Mouse (Mus musculus) CH12.LX (cell line): Measurements from ENCODE around the gene Agmo. TPM values are rescaled to one million over a fixed set of nuclear protein-coding genes. Genes with fewer than 3 reads are reported as not detected.

ENCODE experiments used
- DNase-seq: peaks from one replicate; pipeline ENCODE4 v3.0.0-alpha.2; 2013; ENCODE audit errors: extremely low read depth
- H3K27ac ChIP-seq: 2 replicates; pipeline ENCODE4 v1.5.1; 2012; ENCODE audit warnings: low read depth, mild to moderate bottlenecking, control low read depth, moderate library complexity; ENCODE audit not compliant: insufficient read depth
- H3K27me3 ChIP-seq: replicated peaks from 2 replicates; pipeline ENCODE3; 2012; ENCODE audit warnings: inconsistent platforms
- H3K36me3 ChIP-seq, 2 experiments: replicated peaks in 1 of 2; 2 replicates each; pipeline versions ENCODE3 to v1.6.1; 2012; ENCODE audit warnings: inconsistent platforms in 1 of 2, low read length in 1 of 2, mild to moderate bottlenecking in 1 of 2, mixed read lengths in 1 of 2, moderate library complexity in 1 of 2; ENCODE audit not compliant: control insufficient read depth in 1 of 2, insufficient read depth in 1 of 2
- H3K4me1 ChIP-seq, 2 experiments: 2 replicates each; pipeline ENCODE4 v1.6.1; 2012; ENCODE audit warnings: inconsistent platforms in 1 of 2, moderate library complexity in 1 of 2; ENCODE audit not compliant: insufficient read depth in 2 of 2, control insufficient read depth in 1 of 2
- H3K4me2 ChIP-seq: 2 replicates; pipeline ENCODE4 v1.6.1; 2012; ENCODE audit warnings: low read depth, mild to moderate bottlenecking, control low read depth; ENCODE audit not compliant: poor library complexity, insufficient read depth, severe bottlenecking
- H3K4me3 ChIP-seq, 3 experiments: fragments of 150-350 bp in 1 of 3; sonication (generic) in 1 of 3; replicated peaks in 1 of 3; 2 replicates each; pipeline versions ENCODE3 to v1.5.1; 2011 to 2012; ENCODE audit warnings: low read depth in 2 of 3, low read length in 2 of 3, mild to moderate bottlenecking in 2 of 3, moderate library complexity in 2 of 3, control low read depth in 1 of 3, improper control_type of control experiment in 1 of 3, inconsistent platforms in 1 of 3, mixed read lengths in 1 of 3; ENCODE audit not compliant: poor library complexity in 1 of 3
- H3K79me2 ChIP-seq: replicated peaks from 2 replicates; pipeline ENCODE4 v1.6.1; 2012; ENCODE audit warnings: mild to moderate bottlenecking, moderate library complexity; ENCODE audit not compliant: control insufficient read depth, poor library complexity, insufficient read depth, severe bottlenecking; ENCODE audit errors: extremely low read depth
- H3K9ac ChIP-seq: 2 replicates; pipeline ENCODE4 v1.6.1; 2012; ENCODE audit warnings: low read depth, mild to moderate bottlenecking, control low read depth, moderate library complexity; ENCODE audit not compliant: insufficient read depth
- H3K9me3 ChIP-seq: replicated peaks from 2 replicates; pipeline ENCODE3; 2012; ENCODE audit warnings: low read length, inconsistent platforms, mixed read lengths
- CHD1 ChIP-seq: IDR thresholded peaks from 2 replicates; pipeline ENCODE4 v1.6.1; 2012; ENCODE audit warnings: low read depth, low read length, improper control_type of control experiment, inconsistent platforms
- CHD2 ChIP-seq: IDR thresholded peaks from 2 replicates; pipeline ENCODE4 v1.6.1; 2011; ENCODE audit warnings: low read length, improper control_type of control experiment
- CTCF ChIP-seq, 2 experiments: IDR thresholded peaks in 1 of 2; conservative IDR thresholded peaks in 1 of 2; 2 replicates each; pipeline ENCODE4 v1.5.1; 2011 to 2012; ENCODE audit warnings: low read depth in 2 of 2, low read length in 2 of 2, improper control_type of control experiment in 1 of 2, inconsistent platforms in 1 of 2, mild to moderate bottlenecking in 1 of 2, moderate library complexity in 1 of 2
- E2F4 ChIP-seq: IDR thresholded peaks from 2 replicates; pipeline ENCODE4 v1.6.1; 2011; ENCODE audit warnings: low read depth, low read length, improper control_type of control experiment; ENCODE audit not compliant: insufficient replicate concordance
- ELF1 ChIP-seq: IDR thresholded peaks from 2 replicates; pipeline ENCODE4 v1.6.1; 2014; ENCODE audit warnings: low read depth, mild to moderate bottlenecking, inconsistent platforms, low read length, improper control_type of control experiment
- ETS1 ChIP-seq: conservative IDR thresholded peaks from 2 replicates; pipeline ENCODE4 v1.6.1; 2012; ENCODE audit warnings: low read depth, mild to moderate bottlenecking, inconsistent platforms, low read length, improper control_type of control experiment, moderate library complexity
- GABPA ChIP-seq: IDR thresholded peaks from 2 replicates; pipeline ENCODE4 v1.6.1; 2012; ENCODE audit warnings: low read depth, low read length, improper control_type of control experiment, inconsistent platforms; ENCODE audit not compliant: insufficient replicate concordance
- JUN ChIP-seq: IDR thresholded peaks from 2 replicates; pipeline ENCODE4 v1.6.1; 2011; ENCODE audit warnings: low read depth, mild to moderate bottlenecking, low read length, improper control_type of control experiment, moderate library complexity; ENCODE audit not compliant: insufficient read depth
- JUND ChIP-seq: conservative IDR thresholded peaks from 2 replicates; pipeline ENCODE4 v1.6.1; 2011; ENCODE audit warnings: low read depth, low read length, improper control_type of control experiment
- KAT2A ChIP-seq: IDR thresholded peaks from 2 replicates; pipeline ENCODE4 v1.6.1; 2012; ENCODE audit warnings: low read length, improper control_type of control experiment, inconsistent platforms; ENCODE audit not compliant: insufficient replicate concordance
- MAFK ChIP-seq: IDR thresholded peaks from 2 replicates; pipeline ENCODE4 v1.6.1; 2011; ENCODE audit warnings: low read length, improper control_type of control experiment; ENCODE audit not compliant: insufficient replicate concordance
- MAZ ChIP-seq: IDR thresholded peaks from 2 replicates; pipeline ENCODE4 v1.6.1; 2012; ENCODE audit warnings: low read depth, mild to moderate bottlenecking, inconsistent platforms, low read length, improper control_type of control experiment, moderate library complexity
- MXI1 ChIP-seq: IDR thresholded peaks from 2 replicates; pipeline ENCODE4 v1.6.1; 2011; ENCODE audit warnings: mild to moderate bottlenecking, low read depth, low read length, improper control_type of control experiment
- NELFE ChIP-seq: IDR thresholded peaks from 2 replicates; pipeline ENCODE4 v1.6.1; 2011; ENCODE audit warnings: low read depth, low read length, improper control_type of control experiment
- RAD21 ChIP-seq: IDR thresholded peaks from 2 replicates; pipeline ENCODE4 v1.6.1; 2011; ENCODE audit warnings: low read depth, mild to moderate bottlenecking, low read length, improper control_type of control experiment, moderate library complexity
- SMC3 ChIP-seq: IDR thresholded peaks from 2 replicates; pipeline ENCODE4 v1.6.1; 2011; ENCODE audit warnings: low read depth, low read length, improper control_type of control experiment
- TBP ChIP-seq: conservative IDR thresholded peaks from 2 replicates; pipeline ENCODE4 v1.6.1; 2011; ENCODE audit warnings: low read depth, low read length, improper control_type of control experiment
- TCF12 ChIP-seq: IDR thresholded peaks from 2 replicates; pipeline ENCODE4 v1.6.1; 2014; ENCODE audit warnings: low read depth, mild to moderate bottlenecking, inconsistent platforms, low read length, improper control_type of control experiment
- UBTF ChIP-seq: IDR thresholded peaks from 2 replicates; pipeline ENCODE4 v1.6.1; 2012; ENCODE audit warnings: low read depth, mild to moderate bottlenecking, inconsistent platforms, low read length, improper control_type of control experiment, moderate library complexity
- USF1 ChIP-seq: IDR thresholded peaks from 2 replicates; pipeline ENCODE4 v1.6.1; 2014; ENCODE audit warnings: low read depth, mild to moderate bottlenecking, inconsistent platforms, low read length, improper control_type of control experiment
- USF2 ChIP-seq: conservative IDR thresholded peaks from 2 replicates; pipeline ENCODE4 v1.6.1; 2011; ENCODE audit warnings: low read depth, low read length, improper control_type of control experiment
- ZNF384 ChIP-seq: IDR thresholded peaks from 2 replicates; pipeline ENCODE4 v1.6.1; 2012; ENCODE audit warnings: low read depth, low read length, improper control_type of control experiment, inconsistent platforms
- dilution Hi-C: fragments of 300-500 bp; cut with MboI; formaldehyde crosslinking; loops from 2 replicates; pipeline ENCODE4 v1.14.3; 2020; ENCODE audit warnings: low sequenced_read_pairs; ENCODE audit not compliant: extremely low pct_unique_long_range_greater_than_20kb, extremely low pct_ligation_motif_present
- in situ Hi-C: fragments of 300-500 bp; cut with MboI; formaldehyde crosslinking; loops from 3 replicates; pipeline ENCODE4 v1.14.3; 2019; ENCODE audit warnings: low sequenced_read_pairs, low pct_ligation_motif_present, low pct_unique_long_range_greater_than_20kb, mixed read lengths
- polyA plus RNA-seq: library from polyadenylated mRNA; unstranded; fragments of >175 nt; gene quantifications from 2 replicates; pipeline ENCODE4 v1.2.1, GENCODE M21; 2012; ENCODE audit warnings: low read depth; ENCODE audit not compliant: insufficient read length
- total RNA-seq, 2 experiments: library from RNA; depleted of rRNA; stranded (reverse); fragments of 300-350 nt in 1 of 2; fragments of >200 nt in 1 of 2; gene quantifications; 2 replicates each; pipeline ENCODE4 v1.2.3; 2012 to 2014

Gene Agmo
- total and polyA plus RNA-seq, 3 experiments: 0.21 to 0.89 (median 0.61) TPM

- Histone ChIP-seq H3K9me3 (no peaks in the 10 kb centered on the region), H3K27me3 (no peaks in the 10 kb centered on the region), H3K79me2 (no peaks in the 10 kb centered on the region), H3K36me3 (no peaks in the 10 kb centered on the region), H3K4me2 (no peak overlapping the region), H3K9ac (no peak overlapping the region), H3K4me1 (no peaks in the 10 kb centered on the region), H3K4me3 (no peak overlapping the region), H3K27ac (no peak overlapping the region)
- in situ Hi-C loops: no loop called here
- TF ChIP-seq GABPA (no peak), USF2 (no peak), CTCF (conservative IDR thresholded peaks at IDR 0.05 in 1 of 2, IDR thresholded peaks at IDR 0.05 in 1 of 2; ENCODE audit: low read depth in 2 of 2, low read length in 2 of 2) (no peak), USF1 (no peak), TCF12 (no peak), NELFE (no peak), ZNF384 (no peak), CHD1 (no peak), TBP (no peak), RAD21 (no peak), KAT2A (no peak), MAZ (no peak), CHD2 (no peak), JUN (no peak), ETS1 (no peak), ELF1 (no peak), MAFK (no peak), JUND (no peak), UBTF (no peak)
- DNase-seq: no peak
- dilution Hi-C loops: no loop called here
Measured at GRCm38 (mm10) chr12:37263685-37264084, 22.2 kb downstream of the Agmo start.

- H3K9ac ChIP-seq: no peak overlapping the region
- TF ChIP-seq USF2: no peak
- TF ChIP-seq E2F4: no peak
- TF ChIP-seq CTCF (conservative IDR thresholded peaks at IDR 0.05 in 1 of 2, IDR thresholded peaks at IDR 0.05 in 1 of 2; ENCODE audit: low read depth in 2 of 2, low read length in 2 of 2): no peak
- no peak for TF ChIP-seq TCF12
- TF ChIP-seq JUND: no peak
- no peak for TF ChIP-seq MXI1
- no peak for TF ChIP-seq MAFK
- no peak for TF ChIP-seq SMC3
- TF ChIP-seq, all 38 proteins: peak for 0
- in situ Hi-C loops: no loop called here
- DNase-seq: no peak
- Histone ChIP-seq H3K27ac (no peak overlapping the region), H3K9me3 (no peaks in the 10 kb centered on the region), H3K79me2 (no peaks in the 10 kb centered on the region), H3K4me1 (no peaks in the 10 kb centered on the region), H3K27me3 (no peaks in the 10 kb centered on the region), H3K4me3 (no peak overlapping the region), H3K36me3 (no peaks in the 10 kb centered on the region), H3K4me2 (no peak overlapping the region)
- dilution Hi-C loops: no loop called here
Measured at GRCm38 (mm10) chr12:37268636-37269152, 27.3 kb downstream of the Agmo start.
